Mouse (Mus musculus): ENCODE measurements around the gene Arl6ip6.

The Arl6ip6 gene

DNA sequence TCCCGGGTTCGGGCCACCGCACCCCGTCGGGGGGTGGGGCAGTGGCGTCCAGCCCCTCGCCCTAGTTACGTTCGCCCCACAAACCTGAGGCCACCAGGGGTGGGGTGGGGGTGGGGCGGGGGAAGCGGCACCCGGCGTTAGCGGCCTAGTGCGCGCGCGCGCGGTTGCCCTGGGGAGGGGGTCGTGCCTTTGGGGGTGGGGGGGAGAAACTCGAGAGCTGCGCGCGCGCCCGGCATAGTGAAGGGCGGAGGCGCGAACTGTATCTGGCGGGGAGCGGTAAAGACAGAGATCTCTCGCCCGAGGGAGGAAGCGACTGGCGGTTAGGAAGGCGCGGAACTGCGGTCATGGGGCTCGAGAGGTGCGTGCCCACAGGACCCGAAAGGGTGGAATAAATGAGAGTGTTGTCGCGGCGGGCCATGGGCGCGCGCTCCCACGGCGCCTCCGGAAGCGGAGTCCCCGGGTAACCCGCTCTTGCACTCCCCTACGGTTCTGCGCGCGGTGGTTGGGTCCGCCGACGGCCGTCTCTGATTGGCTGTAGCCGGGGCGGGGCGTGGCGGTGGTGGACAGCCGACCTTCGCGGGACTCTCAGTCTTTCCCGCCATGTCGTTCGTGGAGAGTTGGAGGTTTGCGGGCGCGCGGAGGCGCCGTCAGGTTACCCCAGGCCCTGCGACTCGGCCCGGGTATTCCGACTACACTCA, at the start of gene Arl6ip6:
TSS of gene Arl6ip6 (plus strand) at position 204 of the 698 bp plus-strand sequence.
- Histone ChIP-seq H3K36me3 (ENCODE audit: control insufficient read depth, insufficient read depth, low read length, poor library complexity, severe bottlenecking) (0 out of 2 replicates have a peak, but pooled peaks cover 2% of the 10 kb centered on the region), H3K27me3 (ENCODE audit: control insufficient read depth, insufficient read depth, low read length, poor library complexity, severe bottlenecking) (no peaks in the 10 kb centered on the region)
- peak; percentile 96 for DNase-seq (ENCODE audit: low read depth, low spot score)

DNA sequence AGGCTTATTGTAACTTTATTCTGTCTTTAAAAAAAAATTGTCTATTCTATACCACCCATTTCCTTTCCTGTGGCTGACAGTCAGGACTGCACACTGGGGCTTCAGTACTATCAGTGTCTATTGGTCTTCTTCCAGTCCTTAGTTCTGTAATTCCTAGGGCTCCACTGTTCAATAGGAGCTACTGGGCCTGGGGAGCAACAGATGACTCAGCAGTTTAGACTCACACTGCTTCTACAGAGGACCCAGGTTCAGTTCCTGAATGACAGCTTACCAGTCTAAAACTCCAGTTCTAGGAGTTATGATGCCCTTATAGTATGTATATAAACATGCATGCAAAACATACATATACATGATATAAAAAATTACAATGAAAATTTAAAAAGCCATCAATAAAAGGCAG, 44.7 kb upstream of the Arl6ip6 start:
- DNase-seq (ENCODE audit: low read depth, low spot score), result no peak
- Histone ChIP-seq H3K36me3 (ENCODE audit: control insufficient read depth, insufficient read depth, low read length, poor library complexity, severe bottlenecking) (peaks cover 18% of the 10 kb centered on the region), H3K27me3 (ENCODE audit: control insufficient read depth, insufficient read depth, low read length, poor library complexity, severe bottlenecking) (no peaks in the 10 kb centered on the region)

DNA sequence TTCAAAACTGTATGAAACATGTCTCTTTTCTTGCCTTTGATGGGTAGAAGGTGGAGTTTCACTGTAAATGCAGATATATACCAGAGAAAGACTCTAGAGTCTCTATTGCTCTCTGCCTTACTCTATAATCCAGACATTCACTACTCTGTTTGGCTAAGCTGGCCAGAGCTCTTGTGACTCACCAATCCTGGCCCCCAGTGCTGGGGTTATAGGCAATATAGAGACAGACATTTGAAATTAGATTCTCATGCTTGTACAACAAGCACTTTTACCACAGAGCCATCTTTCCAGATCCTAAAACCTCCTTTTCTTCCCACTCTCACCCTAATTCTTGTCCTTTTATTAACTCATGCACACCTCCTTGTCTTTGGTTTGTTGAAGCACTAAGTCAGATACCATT, 17.6 kb upstream of the Arl6ip6 start:
- H3K36me3 ChIP-seq (ENCODE audit: control insufficient read depth, insufficient read depth, low read length, poor library complexity, severe bottlenecking), result no peaks in the 10 kb centered on the region
- no peak for DNase-seq (ENCODE audit: low read depth, low spot score)
- H3K27me3 ChIP-seq (ENCODE audit: control insufficient read depth, insufficient read depth, low read length, poor library complexity, severe bottlenecking), result no peaks in the 10 kb centered on the region

DNA sequence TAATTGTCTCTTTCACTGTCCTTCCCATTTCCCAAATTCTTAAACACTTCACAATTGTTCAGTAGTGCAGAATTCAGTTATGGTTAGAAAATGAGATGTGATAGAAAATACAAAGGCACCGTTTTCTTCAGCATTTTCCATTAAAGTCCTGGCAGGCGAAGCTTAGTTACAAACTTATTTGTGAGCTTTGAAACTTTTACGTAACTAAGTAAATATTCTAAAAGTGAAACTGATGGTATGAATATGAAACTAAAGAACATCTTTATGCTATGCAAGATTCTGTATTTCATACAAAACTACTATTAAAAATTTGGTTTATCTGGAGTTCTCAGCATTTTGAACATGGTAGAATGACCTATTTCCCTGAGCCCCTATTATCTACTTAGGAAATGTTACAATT, 12.6 kb upstream of the Arl6ip6 start:
- DNase-seq (ENCODE audit: low read depth, low spot score), result no peak
- Histone ChIP-seq H3K27me3 (ENCODE audit: control insufficient read depth, insufficient read depth, low read length, poor library complexity, severe bottlenecking) (no peaks in the 10 kb centered on the region), H3K36me3 (ENCODE audit: control insufficient read depth, insufficient read depth, low read length, poor library complexity, severe bottlenecking) (no peaks in the 10 kb centered on the region)

DNA sequence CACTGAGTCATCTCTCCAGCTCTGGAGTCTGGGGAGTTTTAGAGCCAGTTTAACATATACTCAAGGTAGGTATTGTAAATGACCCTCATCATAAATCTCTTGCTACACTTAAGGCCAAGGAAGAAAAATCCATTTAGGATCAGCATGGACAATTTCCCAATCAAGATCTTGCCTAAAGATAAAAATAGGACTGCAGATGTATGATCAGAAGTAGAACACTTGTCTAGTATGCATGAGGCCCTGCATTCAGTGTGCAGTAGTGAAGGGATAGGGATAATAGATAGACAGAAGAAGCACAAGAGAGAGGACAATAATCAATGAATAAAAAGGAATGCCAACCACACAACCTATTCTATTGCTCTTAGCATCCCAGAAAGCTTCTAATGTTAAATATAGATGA, 11.7 kb upstream of the Arl6ip6 start:
- Histone ChIP-seq H3K27me3 (ENCODE audit: control insufficient read depth, insufficient read depth, low read length, poor library complexity, severe bottlenecking) (no peaks in the 10 kb centered on the region), H3K36me3 (ENCODE audit: control insufficient read depth, insufficient read depth, low read length, poor library complexity, severe bottlenecking) (no peaks in the 10 kb centered on the region)
- DNase-seq (ENCODE audit: low read depth, low spot score), result no peak

DNA sequence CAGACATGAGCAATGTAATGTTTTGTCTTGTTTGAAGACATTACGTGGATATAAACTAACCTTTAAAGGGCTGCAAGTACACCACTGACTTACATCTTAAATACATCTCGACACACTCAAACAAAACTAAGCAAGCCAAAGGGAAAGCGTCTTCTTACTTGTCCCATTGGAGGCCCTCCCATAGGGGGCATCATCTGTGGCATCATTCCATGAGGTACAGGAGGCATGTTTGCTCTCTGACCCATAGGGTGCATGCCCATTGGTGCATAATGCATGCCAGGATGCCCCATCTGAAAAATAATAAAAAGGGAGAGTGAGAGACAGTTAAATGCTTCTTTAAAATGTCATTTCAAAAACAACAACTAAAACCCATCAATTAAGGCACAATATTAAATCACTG, 1.7 kb upstream of the Arl6ip6 start:
- no peaks in the 10 kb centered on the region for H3K27me3 ChIP-seq (ENCODE audit: control insufficient read depth, insufficient read depth, low read length, poor library complexity, severe bottlenecking)

DNA sequence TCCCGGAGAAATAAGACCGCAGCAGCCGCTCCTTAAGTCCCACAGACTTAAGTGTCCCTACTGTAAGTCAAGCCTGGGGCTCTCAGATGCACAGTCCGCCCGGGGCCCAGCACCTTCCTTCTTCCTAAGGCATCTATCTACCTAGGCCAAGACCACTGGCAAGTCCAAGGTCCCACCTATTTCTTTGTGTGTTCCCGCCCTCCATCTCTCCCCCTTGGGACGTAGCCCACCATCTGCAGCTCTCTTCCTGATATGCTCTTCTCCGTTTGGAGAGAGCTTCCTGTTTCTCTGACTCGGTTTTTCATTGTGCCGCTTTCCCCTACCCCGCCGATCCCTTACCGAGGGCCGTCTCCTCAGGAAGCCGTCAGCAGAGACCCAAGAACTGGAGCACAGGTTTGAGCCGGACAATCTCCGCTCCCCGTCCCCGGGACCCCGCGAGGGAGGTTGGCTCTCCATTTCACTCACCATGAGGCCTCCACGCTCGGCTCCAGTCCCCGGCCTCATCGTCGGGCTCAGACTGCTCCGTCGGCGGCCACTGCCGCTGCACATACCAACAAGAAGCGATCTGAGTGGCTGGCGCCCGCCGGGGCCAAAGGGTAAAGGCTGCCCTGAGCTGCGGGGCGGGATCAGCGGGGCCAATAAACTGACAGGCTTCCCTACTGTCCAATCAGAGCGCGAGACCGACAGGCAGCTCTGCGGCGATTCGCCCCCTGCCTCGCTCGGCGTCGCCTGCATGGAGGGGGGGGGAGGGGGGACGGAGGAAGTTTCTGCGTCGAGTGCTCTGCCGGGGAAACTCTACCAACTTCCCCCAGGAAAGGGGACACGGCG, 628 bp upstream of the Arl6ip6 start, which contains the start of gene Prpf40a:
TSS of gene Prpf40a (minus strand) at position 601 of the 828 bp plus-strand sequence.
- 0 out of 2 replicates have a peak, but pooled peaks cover 2% of the 10 kb centered on the region for H3K36me3 ChIP-seq (ENCODE audit: control insufficient read depth, insufficient read depth, low read length, poor library complexity, severe bottlenecking)
- DNase-seq (ENCODE audit: low read depth, low spot score), result peak; percentile 99
- H3K27me3 ChIP-seq (ENCODE audit: control insufficient read depth, insufficient read depth, low read length, poor library complexity, severe bottlenecking), result no peaks in the 10 kb centered on the region

More for the DNA sequence above, 1.7 kb upstream of the Arl6ip6 start:
- H3K36me3 ChIP-seq (ENCODE audit: control insufficient read depth, insufficient read depth, low read length, poor library complexity, severe bottlenecking), result no peaks in the 10 kb centered on the region
- peak; percentile 22 for DNase-seq (ENCODE audit: low read depth, low spot score)

DNA sequence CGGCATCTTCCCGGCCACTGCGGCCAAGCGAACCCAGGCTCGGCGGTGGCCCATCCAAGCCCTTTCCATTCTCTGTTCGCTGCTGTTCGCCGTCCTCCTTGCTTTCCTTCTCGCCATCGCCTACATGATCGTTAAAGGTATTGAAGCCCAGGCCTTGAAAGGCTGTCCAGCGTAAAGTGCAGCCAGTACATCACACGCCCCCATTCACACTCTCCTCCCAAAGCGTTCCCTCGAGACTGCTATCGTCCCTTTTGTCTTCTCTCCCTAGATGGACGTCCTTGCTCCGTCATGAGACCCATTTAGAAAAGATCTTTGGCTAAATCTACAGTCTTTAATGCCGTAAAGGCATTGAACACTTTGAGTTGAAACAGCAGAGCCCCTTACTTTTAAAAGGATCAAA, 860 bp downstream of the Arl6ip6 start:
- Histone ChIP-seq H3K27me3 (ENCODE audit: control insufficient read depth, insufficient read depth, low read length, poor library complexity, severe bottlenecking) (no peaks in the 10 kb centered on the region), H3K36me3 (ENCODE audit: control insufficient read depth, insufficient read depth, low read length, poor library complexity, severe bottlenecking) (0 out of 2 replicates have a peak, but pooled peaks cover 2% of the 10 kb centered on the region)
- DNase-seq (ENCODE audit: low read depth, low spot score), result no peak

DNA sequence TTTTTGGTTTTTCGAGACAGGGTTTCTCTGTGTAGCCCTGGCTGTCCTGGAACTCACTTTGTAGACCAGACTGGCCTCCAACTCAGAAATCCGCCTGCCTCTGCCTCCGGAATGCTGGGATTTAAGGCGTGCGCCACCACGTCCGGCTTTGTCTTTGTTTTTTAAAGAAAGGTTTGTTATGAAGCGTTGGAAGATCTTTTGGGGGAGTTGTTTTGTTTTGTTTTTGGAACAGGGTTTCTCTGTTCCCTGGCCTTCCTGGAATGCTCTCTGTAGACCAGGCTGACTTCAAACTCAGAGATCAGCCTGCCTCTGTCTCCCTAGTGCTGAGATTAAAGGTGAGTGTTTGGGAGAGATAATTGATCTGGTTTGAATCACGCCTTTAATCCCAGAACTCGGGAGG, 4.9 kb downstream of the Arl6ip6 start:
- DNase-seq (ENCODE audit: low read depth, low spot score), result no peak
- Histone ChIP-seq H3K36me3 (ENCODE audit: control insufficient read depth, insufficient read depth, low read length, poor library complexity, severe bottlenecking) (0 out of 2 replicates have a peak, but pooled peaks cover 4% of the 10 kb centered on the region), H3K27me3 (ENCODE audit: control insufficient read depth, insufficient read depth, low read length, poor library complexity, severe bottlenecking) (no peaks in the 10 kb centered on the region)

DNA sequence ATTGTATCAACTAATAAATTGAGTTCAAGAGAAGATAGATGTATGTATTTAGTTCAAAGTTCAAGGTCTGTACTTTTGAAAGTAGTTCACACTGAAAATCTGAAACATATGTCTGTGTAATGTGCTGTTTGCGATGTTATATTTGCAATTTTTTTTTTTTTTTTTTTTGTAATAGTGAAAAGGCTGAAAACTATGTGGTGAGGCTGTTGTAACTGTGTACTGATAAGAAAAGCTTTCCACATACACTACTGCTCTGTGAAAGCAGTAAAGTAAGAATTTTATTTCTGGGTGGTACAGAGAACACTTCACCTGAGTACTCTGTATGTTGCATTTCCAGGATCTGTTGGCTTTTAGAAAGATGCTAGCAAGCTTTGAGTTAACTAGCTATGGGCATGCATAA, 7.7 kb downstream of the Arl6ip6 start:
- no peak for DNase-seq (ENCODE audit: low read depth, low spot score)
- Histone ChIP-seq H3K36me3 (ENCODE audit: control insufficient read depth, insufficient read depth, low read length, poor library complexity, severe bottlenecking) (0 out of 2 replicates have a peak, but pooled peaks cover 6% of the 10 kb centered on the region), H3K27me3 (ENCODE audit: control insufficient read depth, insufficient read depth, low read length, poor library complexity, severe bottlenecking) (no peaks in the 10 kb centered on the region)

DNA sequence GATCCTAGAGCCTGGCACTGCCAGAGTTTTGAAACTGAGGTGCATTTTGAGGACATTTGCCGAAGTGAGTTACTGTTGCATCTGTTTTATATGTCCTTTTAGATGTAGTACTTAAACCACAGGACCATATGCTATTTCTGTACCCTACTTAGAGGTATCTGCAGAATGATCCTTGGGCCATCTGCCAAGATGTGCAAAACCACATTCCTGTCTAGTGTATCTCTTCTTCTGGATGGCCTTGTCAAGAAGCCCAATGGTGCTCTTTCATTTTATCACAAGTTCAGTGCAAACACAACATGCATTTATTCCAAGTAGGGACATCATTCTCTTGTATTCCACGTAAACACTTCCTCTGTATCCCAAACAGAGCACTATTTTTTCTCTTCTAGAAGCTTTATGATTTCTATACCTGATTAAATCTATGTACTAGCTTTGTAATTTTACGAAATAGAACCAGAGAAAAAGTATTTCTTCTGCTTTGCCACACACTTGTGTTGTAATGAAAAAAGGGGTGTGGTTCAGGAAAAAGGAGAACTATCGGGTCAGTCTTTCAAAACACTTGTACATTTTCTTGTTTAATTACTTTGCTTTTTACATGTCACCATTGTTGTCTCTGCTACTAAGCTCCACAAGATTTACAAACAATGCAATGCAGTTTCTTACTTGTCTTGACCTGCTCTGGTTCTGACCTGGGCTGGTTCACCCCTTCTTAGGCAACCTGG, 8.8 kb downstream of the Arl6ip6 start:
- no peaks in the 10 kb centered on the region for H3K27me3 ChIP-seq (ENCODE audit: control insufficient read depth, insufficient read depth, low read length, poor library complexity, severe bottlenecking)
- DNase-seq (ENCODE audit: low read depth, low spot score), result no peak
- 0 out of 2 replicates have a peak, but pooled peaks cover 4% of the 10 kb centered on the region for H3K36me3 ChIP-seq (ENCODE audit: control insufficient read depth, insufficient read depth, low read length, poor library complexity, severe bottlenecking)

DNA sequence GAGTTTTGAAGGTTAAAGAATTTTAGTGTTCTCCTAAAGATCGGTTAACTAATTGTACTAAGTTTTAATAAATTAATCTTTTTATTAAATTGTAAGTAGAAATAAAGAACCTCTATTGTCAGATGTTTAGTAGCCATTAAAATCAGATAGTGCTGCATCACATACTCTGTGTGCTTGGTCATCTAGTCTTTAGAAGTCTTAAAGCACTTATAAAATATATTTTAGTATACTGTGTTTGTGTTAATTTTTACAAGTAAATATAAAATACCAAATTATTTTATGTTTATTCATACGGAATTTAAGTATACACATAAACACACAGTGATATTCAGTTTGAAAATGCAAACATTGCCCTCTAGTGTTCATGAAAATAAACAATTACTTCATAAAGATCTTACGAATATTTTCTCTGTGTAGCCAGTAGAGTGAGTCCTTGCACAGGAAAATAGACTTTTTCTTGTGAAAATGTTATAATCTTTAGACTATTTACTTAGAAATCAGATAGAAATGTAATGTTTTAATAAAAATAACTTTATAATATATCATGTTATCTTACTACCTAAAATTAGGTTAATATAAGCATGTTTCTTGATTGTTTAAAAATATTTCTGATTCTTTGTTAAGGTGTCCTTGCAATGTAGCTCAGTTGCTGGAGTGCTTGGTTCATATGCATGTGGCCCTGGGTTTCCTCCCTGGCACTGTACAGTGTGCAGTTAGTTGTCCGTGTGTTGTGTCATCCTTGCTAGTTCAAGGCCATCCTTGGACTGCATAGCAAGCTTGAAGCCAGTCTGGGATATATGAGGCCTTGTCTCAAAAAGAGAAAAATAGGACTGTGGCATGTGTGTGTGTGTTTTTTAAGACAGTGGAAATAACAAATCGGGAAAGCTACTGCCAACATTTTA, 13.1 kb downstream of the Arl6ip6 start:
- DNase-seq (ENCODE audit: low read depth, low spot score), result peak; percentile 59

DNA sequence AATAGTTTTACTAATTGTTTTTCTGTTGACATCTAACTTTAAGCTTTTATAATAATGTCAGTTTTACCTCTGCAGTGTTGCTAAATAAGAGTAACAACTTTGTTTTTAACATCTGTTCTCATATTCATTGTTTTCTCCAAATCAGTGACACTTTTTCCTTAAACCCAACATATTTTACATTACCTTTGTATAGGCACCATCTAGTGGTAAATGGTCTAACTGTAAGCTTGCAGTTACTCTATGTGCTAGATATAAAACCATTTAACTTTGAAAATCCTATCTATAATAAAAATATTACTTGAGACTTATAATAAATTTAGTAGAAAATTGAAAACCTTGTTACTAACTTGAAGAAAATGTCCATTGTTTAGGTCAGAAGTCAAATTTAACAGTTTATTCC, 15.2 kb downstream of the Arl6ip6 start:
- H3K36me3 ChIP-seq (ENCODE audit: control insufficient read depth, insufficient read depth, low read length, poor library complexity, severe bottlenecking), result 0 out of 2 replicates have a peak, but pooled peaks cover 4% of the 10 kb centered on the region

More for the DNA sequence above, 13.1 kb downstream of the Arl6ip6 start:
- H3K27me3 ChIP-seq (ENCODE audit: control insufficient read depth, insufficient read depth, low read length, poor library complexity, severe bottlenecking), result no peaks in the 10 kb centered on the region
- 0 out of 2 replicates have a peak, but pooled peaks cover 2% of the 10 kb centered on the region for H3K36me3 ChIP-seq (ENCODE audit: control insufficient read depth, insufficient read depth, low read length, poor library complexity, severe bottlenecking)

DNA sequence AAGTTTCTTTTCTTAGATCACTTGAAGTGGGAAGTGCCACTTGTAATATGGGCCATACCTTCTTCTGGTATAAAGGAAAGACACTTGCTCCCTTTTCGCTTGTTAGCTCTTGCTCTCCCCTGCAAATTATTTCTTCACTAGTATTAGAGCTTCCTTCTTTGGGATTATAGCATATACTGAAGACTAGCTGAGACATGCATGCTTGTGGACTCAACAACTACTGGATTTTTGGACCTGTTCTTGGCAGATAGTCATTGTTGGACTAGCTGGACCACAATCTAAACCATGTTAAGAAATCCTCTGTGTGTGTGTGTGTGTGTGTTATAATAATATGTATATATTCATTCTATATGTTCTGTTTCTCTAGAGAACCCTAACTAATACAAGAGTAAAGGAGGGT, 22.0 kb downstream of the Arl6ip6 start:
- Histone ChIP-seq H3K27me3 (ENCODE audit: control insufficient read depth, insufficient read depth, low read length, poor library complexity, severe bottlenecking) (no peaks in the 10 kb centered on the region), H3K36me3 (ENCODE audit: control insufficient read depth, insufficient read depth, low read length, poor library complexity, severe bottlenecking) (peaks cover 3% of the 10 kb centered on the region; the same call in 1 of the 2 replicates)
- DNase-seq (ENCODE audit: low read depth, low spot score), result no peak

More for the DNA sequence above, 15.2 kb downstream of the Arl6ip6 start:
- no peak for DNase-seq (ENCODE audit: low read depth, low spot score)
- H3K27me3 ChIP-seq (ENCODE audit: control insufficient read depth, insufficient read depth, low read length, poor library complexity, severe bottlenecking), result no peaks in the 10 kb centered on the region

All from splenic B cell, adult 2 months (primary cell).